Mouse (Mus musculus): ENCODE data around the gene Ncoa1.

DNA sequence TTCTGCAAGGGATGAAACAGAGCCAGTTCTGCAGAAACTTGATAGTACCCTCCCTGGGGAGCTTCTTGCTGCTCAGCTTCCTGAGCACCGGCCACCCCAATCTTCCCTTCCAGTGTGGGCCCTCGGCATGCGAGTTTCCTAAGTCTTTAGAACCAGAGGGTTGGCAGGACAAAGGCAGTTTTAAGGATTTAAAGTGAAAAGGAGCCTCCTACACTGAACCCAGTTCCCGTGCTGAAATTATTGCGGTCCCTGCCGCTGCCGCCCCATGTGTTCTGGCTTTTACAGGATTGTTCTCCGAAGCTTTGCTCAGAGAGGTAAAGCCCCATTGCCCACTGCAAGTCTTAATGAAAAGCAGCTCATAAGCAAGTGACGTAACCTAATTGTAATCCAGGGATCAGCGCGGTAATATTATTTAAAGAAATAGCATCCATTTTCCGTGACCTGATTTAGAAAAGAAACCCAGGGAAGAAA is 32.6 kb upstream of the Ncoa1 start:
- TF ChIP-seq CTCF (IDR thresholded peaks at IDR 0.05; ENCODE audit: low read depth, low read length) (no peak), GATA1 (IDR thresholded peaks at IDR 0.05; ENCODE audit: borderline replicate concordance, low read length) (no peak)

Measured in G1E (cell line).